Mouse (Mus musculus) mouse trophoblast stem cell (cell line): ENCODE measurements at regions not wholly inside any gene's neighbourhood (a gene's known extent, or its start where the extent isn't known, plus 50 kb on each side); places are given as distances from the start of the nearest gene placed in this dataset.

Source experiments
- in situ Hi-C, 2 experiments: fragments of 300-500 bp; cut with MseI, MboI; formaldehyde crosslinking; loops; 2 replicates in 1 of 2; 3 replicates in 1 of 2; pipeline ENCODE4 v1.15.1; 2025

DNA sequence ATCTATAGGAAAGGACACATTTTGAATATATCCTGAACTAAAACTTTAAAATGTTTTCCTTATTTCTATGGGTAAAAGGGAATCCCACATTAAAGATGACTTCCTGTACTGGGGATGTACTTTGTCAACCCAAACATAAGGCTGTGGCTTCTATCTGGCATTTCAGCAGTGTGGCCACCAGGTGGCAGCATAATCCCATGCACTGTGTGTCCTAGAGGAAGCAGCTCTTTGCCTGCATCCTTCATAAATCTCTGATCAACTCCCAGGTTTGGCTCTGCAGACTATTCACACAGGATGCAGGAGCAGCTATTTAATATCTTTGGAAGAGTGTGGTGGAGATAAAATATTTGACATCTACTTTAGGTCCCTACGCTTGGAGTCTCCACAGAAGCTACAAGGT, 59.1 kb downstream of the Bmp15 start:
- in situ Hi-C loops = no loop called here

DNA sequence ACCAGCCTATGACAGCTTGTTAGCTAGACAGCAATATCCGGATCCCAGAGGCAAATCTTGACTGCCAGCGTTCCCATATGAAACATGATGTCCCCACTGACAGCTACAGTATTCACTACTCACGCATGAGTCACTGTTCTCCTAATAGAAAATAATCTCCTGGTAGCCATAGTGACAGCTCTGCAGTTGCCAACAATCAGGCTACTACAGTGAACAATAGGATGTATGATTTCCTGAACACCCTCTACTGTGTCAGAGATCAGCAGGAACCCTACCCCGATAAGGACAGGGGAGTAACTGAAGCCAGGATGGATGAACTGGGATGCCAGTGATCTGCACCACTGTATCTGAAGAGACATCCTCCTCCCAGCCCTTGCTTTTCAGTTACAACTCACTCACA, 62.0 kb downstream of the Bmp15 start:
- in situ Hi-C loops = loop anchor here in 1 of 2 experiments (10.0 kb wide), 1 partner anchor 266 kb away; no protein-coding TSS in a partner anchor

- in situ Hi-C loops = loop anchor here in 1 of 2 experiments (10.0 kb wide), 1 partner anchor 271 kb away; no protein-coding TSS in a partner anchor
These were observed 66.5 kb downstream of the Bmp15 start for GRCm38 (mm10) chrX:6254058-6254457.

- in situ Hi-C loops = loop anchor here in 1 of 2 experiments (10.0 kb wide), 1 partner anchor 272 kb away; no protein-coding TSS in a partner anchor
These were observed 67.6 kb downstream of the Bmp15 start for GRCm38 (mm10) chrX:6252873-6253272.
